Mouse (Mus musculus) CD4-positive helper T cell, adult 2 months (primary cell): ENCODE results near the gene Map3k4.

Source experiments
- DNase-seq: peaks from one replicate; pipeline ENCODE4 v3.0.0-alpha.2; 2012; ENCODE audit warnings: low read depth, missing footprints, low spot score

Map3k4 gene

DNA sequence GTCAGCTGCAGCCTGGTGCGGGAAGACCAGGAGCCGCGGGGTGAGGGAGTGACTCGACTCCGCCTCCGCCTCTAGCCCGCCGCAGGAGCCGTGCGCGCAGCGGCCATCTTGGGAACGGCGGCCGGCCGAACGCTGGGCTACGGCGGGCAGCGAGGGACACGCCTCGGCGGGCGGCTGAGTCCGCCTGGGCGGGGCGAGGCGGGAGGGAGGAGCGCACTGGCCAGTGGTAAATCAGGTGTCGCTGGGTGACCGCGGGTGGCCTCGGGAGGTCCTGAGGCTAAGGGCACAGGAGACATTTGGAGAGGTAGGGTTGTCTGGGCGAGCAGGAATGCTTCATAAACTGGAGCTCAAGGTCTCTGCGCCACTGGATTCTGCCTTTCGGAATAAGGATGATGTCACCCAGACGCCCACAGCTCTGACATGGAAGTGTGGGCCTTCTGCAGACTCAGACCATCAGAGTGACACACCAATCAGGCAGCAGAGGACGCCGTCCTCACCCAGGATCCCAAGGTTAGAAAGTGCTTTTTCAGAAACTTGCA, at the start of gene Map3k4:
TSS of gene Map3k4 (minus strand) at position 134 of the 539 bp plus-strand sequence.
- DNase-seq = peak; percentile 87

DNA sequence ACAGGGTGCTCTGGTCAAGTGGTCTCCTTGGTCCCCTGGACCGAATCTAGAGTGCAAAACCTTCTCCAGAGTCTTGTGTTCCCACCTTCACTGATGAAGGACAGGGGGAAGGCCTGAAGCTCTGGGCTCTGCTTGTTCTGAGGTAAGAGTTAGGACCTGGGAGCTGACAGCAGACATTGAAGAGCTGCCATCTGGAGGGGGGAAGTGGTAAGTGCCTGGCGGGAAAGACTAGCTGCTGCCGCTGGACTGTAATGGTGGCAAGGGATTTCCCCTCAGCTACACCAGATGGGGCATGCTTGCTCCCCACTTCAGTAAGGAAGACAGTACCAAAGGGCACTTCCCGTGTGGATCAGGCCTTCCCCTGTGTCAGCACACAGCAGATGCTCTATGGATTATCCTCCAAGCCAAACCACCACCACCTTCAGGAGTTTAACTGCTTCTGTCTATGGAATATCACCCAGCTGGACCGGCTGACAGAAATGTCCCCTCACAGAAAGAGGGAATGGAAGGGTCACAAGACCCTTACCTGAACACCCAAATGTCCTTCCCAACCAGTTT, 48.9 kb upstream of the Map3k4 start:
- peak; percentile 60 for DNase-seq

DNA sequence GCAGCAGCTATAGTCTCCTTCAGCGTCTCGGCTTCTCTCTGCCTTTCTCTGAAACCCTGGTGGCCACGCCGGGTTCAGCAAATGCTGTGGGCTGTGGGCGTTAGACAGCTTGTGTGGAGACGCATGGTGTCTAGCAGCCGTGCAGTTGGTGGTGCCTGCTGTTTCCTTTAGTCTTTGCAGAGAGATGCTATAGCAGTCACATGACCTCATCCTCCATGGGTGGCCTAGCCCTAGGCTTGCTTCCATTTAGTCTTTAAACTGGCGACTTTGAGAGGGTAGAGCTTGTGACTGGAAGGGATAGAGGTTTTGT, 45.8 kb upstream of the Map3k4 start:
- peak; percentile 66 for DNase-seq

DNA sequence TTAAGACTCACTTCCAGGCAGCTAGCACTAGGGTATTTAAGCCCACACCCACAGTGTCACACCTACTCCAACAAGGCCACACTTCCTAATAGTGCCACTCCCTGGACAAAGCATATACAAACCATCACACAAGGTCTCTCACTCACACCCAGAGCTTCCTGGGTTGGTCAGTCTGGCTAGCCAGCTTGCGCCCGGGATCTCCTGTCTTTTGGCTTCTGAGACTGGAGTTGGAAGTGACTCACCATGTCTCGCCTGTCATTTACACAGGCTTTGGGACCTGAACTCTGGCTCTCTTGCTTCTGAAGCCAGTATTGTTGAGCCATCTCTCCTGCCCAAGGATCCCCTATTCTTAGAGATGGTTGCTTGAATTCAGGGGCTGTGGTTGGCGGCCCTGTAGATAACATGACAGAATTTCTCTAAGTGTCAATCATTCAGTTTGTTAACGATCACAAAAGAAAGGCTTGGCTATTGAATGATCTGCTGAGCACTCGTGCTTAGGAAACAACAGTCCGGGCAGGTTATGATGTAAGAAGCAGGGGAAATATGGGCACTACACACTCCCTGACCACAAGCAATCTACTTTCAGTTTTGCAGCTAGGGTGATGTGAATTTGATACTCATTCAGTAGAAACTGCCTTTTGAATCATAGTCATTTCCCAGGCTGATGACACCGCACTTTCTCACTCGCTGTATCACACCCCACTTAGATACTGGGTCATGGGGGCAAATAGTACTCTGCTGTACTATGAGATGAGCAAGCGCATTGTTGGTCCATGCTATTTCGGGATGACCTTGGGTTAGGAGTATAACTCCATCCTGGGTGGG, 45.2 kb upstream of the Map3k4 start:
- DNase-seq = peak; percentile 71

DNA sequence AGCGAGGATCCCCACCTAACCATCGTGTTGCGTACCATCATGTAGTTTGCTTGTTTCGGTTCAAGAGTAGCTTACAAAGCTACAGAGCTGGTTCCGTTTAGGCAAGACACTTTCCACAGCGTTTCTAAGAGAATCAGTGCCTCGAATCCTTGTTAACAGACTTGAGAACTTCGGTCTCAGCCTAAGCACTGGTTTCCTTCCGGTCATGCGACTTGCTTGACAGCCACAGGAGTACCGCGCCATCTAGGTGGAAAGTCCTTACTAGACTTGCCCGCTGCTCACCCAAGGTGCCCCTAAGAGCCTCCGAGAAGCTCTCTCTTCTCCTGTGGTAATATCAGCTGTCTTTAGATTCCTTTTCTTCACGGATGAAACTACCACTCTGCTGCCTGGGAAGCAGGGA, 41.3 kb upstream of the Map3k4 start:
- no peak for DNase-seq

DNA sequence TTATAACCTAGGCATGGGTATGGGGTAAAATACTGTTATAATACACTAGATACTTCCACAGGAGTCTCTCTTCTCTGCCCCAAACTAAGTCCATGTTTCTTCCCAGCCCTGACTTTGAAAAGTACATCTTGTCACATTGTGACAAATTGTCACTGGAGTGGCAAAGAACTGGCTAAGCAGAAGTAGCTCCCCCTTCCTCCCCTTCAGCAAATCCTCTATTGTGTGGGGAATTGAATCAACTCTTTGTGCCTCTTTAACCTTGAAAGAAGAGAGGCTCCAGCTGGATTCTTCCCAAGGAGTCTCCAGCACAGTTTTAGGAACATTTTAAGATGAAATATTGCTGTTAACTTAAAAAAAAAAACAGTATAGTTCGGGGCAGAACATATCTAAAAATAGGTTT, 34.2 kb upstream of the Map3k4 start:
- no peak for DNase-seq

DNA sequence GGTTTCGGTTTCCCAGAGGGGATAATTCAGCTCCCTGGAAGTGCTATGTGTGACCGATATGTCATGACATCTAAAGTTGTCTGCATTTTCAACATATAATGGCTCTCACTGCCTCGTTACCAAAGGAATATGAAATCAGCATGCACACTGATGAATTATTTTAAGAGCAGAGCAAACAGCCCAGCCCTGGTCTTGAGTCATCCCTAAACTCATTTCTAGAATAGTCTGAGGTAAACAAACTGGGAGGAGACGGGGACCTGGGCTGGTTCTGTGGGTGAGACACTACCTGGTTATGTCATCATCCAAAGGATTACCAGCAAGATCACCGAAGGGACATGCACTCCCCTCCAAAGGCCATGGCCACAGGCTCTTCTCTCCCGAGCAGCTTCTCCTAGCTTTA, 33.0 kb upstream of the Map3k4 start:
- no peak for DNase-seq

DNA sequence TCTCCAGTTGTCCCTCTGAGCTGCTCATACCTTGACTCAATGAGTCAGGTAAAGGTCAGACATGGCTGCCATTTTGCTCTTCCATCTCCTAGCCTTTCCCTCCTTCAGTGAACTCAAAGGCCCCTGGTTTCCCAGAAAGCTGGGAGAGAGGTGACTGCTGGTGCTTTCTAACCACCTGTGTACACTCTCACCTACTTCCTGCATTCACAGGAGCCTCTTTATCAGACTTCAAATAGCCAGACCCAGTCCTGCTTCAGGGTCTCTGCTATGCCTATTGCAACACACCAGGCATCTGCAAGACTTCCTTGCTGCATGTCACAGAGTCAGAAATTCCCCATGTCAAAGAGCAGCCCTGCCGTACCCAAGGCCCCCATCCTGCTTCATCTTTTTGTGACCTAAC, 28.9 kb upstream of the Map3k4 start:
- DNase-seq = no peak

DNA sequence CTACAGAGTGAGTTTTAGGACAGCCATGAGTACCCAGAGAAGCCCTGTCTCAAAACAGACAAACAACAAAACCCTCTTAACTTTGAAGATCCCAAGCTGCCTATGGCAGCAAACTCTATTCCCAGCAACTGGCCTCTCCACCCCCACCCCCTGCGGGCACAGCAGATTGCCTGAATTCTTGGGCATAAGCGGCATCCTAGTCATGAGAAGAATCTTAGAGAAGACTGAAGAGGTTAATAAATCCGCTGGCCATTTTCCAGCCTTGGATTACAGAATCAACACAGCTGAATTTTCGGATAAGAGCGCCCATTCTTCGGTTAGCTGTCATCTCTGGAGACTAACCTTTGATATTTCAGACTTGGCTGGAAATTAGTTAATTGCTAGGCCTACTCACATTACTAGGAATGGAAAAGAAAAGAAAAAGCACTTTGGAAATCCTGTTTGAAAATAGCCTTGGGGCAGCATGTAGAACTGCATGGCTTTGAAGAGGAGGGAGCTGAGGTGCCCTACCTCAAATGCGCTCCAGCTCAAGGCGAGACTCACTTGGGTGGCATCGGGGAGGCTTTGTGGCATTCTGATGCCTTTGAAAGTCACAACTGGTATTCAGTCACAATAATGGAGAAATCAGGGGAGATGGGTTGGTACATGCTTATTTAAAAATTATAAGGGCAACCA, 25.2 kb upstream of the Map3k4 start:
- no peak for DNase-seq

DNA sequence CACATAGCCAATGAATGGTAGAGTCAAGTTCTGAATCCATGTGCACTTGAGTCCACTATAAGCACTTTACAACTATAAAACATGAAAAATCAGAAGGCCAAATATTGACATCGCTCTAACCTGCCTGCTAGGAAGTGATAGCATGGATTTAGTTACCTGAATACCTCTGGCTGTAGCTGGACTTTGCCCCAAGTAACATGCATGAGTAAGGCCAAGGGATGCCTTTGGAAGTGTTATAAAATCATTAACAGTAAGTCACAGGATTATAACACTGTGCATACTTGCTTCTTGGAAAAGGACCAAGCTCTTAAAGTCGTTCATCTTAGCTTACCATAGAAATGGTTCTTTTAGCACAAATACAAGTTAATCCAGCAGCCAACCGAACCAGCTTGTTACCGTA, 18.6 kb upstream of the Map3k4 start:
- no peak for DNase-seq

DNA sequence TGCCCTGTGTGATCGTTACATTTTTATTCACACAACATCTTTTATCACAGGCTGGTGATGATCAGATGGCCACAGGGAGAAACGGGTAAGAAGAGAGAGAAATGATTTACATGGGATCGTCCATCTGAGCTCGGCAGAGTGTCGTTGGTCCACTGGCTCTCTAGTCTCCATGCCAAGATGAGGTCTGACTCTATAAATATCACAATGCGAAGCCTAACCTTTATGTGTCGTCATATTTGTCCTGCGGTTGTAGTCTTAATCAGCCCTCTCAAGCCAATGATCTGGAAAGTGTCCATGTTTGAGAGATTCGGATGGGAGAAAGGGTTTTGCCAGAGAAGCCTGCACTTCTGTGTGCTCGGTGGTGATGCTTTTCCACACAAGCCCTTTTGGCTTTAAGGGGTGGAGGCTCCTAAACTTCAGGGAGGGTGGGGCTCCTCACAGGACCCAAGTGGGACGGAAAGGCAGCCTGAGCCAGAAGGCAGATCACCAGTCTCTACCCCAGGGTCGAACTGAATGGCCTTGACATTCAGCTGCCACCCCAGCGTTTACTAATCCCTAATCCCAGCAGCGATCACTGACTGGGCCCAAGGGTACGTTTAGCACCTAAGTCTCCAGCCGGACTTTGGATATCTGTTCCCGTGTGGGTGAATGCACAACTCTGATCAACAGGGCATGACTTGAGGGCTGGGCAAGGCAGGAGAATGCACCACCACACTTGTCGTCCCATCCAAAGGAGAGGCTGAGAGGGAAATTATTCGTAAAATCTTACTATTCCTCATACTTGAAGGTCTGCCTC, 17.7 kb upstream of the Map3k4 start:
- DNase-seq = no peak

DNA sequence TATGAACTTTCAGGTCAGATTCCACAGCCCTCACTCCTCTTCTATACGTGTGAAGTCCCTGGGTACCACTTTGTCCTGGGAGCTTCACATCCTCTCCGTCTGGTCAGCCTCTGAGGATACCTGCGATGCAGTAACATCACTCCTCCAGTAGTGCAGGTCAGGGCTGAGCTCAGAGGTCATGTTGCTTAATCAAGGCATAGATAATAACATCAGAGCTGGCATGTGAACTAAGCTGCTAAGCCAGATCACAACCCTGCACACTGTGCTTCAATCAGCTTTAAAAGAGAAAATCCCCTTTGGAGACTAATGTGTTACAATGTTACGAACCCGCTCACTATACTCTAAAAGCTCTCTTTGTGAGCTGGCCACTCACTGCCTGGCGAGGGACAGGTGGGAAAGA, 16.5 kb upstream of the Map3k4 start:
- no peak for DNase-seq

DNA sequence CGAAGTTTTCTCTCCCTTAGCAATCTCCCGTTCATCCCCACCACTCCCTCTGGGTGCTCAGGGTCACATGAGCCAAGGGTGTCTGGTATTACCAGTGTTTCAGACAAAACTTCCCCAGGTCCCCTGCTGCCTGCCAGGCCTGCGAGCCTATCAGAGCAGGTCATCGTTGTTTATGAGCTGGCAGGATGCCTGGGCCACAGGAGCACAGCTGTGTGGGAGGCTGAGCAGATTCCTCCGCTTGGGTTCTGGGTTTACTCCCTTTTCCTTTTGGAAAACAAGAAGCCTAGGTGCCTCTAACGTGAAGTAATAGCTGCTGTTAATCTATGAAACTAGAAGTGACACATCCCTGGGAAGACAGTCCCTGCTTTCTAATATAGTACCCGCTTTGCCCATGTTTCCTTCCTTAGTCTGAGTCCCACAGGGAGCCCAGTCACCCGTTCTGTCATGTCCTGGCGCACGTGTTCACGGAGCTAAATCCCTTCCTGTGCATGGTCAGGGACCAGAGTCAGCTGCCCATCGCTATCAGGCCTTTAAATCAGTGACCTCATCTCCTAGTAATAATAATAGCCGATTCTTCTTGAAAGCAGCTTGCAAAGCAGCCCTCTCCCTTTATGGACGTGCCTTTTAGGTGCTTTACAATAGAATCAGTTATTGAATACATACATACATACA, 9.4 kb upstream of the Map3k4 start:
- DNase-seq = no peak

DNA sequence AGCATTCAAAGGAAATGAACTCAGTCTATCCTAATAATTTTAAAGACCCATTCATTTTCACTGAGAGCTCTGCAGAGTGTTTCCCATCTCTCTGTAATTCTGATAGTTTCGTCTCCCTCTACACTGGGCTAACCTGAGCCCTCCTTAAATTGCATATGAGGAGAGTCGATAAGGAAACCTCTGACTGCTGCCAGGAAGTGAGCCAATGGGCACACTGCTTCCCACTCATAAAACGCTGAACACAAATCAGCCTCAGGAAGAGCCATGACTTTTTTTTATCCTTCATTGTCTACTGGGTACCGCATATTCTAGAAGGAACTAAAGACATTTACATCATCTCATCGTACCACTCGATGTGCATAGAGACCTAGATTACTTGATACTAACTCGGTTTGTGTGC, 1.2 kb upstream of the Map3k4 start:
- no peak for DNase-seq

DNA sequence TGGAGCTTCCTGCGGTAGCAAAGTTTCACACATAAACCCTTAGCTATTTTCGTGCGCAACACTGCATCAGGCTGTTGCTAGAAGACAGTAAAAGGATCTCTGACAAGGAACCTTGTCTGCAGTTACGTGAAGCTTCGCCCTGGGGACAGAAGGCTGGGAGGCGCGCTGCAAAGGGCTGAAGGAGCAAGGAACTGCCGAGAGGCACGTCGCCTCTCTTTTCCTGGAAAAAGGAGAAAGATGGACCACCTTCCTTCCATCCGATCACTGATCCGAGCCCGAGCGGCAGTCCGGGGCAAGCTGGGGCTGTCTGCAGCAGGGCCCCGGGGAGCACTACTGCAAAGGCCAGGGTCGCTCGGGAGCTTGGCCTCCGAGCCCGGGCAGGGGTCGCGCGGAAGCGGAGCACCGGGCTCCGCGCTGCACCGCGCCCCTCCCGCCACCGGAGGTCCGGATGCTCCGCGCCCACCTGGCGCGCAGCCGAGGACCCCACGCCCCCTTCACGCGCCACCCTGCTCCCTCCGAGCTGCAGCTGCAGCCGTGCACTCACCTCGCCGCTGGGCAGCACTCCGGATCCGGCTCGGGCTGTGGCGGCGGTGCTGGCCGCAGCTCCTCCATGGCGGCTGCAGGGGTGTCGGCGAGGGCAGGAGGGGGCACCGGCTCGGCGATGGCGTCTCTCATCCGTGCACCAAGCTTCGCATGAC, 493 bp downstream of the Map3k4 start:
- DNase-seq = no peak

DNA sequence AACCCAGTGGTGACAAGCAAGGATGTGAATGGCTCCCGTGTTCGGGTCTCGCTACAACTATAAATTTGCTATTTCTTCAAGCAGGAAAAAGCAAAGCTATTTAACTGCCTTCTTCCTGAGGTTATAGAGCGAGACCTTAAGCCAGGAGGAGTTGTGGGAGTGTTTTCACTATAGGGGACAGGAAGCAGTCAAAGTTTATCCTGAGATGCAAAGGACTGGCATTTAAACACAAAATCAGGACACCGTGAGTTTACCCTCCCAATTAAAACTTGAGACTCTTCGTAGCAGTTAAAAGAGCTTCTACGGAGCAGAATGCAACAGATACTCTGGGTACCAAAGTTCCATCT, 1.0 kb downstream of the Map3k4 start:
- no peak for DNase-seq

DNA sequence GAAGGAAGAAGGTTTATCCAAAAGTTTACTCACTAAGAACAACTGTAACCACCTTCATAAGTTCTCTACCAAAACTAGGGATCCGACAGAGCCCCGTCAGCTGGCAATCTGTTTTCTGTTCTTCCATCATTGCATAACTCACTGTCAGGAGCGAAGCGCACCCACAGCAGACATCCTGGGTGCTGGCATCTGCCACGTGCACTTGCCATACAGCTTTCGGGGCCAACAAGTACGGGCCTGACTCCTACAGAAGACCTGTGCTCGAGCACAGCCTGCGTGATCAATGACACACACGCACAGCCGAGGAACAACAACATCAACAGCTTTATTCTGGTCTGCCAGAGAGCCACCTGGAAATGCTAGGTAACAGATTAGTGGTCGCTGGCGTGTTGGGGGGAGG, 2.3 kb downstream of the Map3k4 start:
- DNase-seq = no peak

DNA sequence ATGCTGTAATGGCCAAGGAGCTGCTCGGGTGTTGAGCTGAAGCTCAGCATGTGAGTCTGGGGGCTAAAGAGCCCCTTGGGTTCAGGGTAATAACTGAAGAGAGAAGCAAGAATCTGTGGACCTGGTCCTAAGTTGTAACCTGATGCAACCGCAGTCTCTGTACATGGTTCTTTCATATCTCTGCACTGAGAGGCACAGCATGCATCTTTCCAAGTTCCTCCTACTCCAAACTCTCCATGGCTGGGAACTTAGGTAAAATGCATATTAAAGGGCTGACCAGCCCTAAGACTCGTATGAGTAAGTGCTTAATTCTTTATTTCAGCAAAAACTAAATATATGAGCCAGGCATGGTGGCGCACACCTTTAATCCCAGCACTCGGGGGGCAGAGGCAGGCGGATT, 6.3 kb downstream of the Map3k4 start:
- no peak for DNase-seq

DNA sequence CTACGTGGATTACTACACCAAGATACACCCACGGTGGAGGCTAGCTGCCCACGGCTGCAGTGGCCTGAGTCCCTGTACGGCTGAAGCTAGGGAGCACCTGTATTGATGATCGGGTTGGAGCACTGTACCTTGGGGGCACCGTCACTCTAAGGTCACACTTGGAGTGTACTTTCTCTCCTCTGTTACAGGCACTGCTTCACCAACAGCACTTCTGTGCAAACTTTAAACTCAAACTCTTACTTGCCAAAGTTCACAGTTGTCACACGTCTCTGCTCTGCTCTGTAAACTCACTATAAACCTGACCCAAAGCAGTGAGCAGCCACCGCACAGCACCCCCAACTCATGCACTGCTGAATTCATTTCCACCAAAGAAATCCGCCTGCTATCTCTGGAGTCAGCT, 9.1 kb downstream of the Map3k4 start:
- DNase-seq = no peak

DNA sequence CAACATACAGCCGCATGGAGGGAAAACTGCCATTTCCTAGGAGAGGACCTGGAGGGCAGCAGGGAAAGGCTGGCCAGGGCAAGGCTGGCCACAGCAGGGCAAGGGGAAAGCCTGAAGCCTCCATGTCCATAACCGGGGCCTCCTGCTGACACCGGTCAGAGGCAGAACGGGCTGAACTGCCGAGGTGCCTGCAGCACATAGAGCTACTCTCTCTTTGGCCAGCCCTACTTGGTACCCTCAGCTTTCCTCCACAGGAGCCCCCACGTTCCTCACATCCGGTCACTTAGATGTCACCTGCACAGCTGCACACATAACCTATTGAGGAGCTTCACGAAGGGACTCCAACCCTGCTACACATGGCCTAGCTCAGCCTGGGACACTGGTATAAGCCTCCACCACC, 9.5 kb downstream of the Map3k4 start:
- no peak for DNase-seq
